26 mouse cellular contexts compared by ENCODE assay signal in the genomic region with DNA sequence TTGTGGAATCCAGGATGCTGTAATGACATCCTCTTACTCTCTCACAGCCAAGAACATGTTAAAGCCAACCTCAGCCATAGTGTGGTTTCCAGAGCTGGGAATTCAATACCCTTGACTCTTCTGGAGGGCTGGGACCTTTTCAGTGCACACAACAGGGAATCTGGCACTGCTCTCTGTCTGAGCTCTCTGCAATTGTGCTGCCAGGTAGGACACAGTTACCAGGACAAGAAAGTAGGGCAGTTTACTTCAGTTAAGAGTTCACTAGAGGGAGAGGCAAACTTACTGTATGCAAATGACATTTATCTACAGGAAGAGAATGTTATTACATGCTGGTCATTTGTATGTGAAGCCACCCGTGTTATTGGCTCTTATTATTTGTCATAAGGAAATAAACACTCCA.
DNase-seq lines count a peak whose midpoint lies in the region; ATAC-seq lines count a peak whose summit lies in the region.
"Had no signal": no experiment of that assay in that cellular context is flagged by ENCODE, and none has a peak within 500 bp of the region (broad histone marks: within the 10 kb centered on the region; RNA-seq: fewer than 3 reads in every experiment).

No protein-coding gene starts in this region.

- ATAC-seq in megakaryocyte, adult 5-6 weeks (ENCODE audit: poor library complexity, severe bottlenecking): no peak
- ATAC-seq: CD4-positive, CD25-positive, alpha-beta regulatory T cell, adult 4 months; forebrain, embryonic 13.5 days; hindbrain, embryonic 16.5 days; intestine, embryonic 15.5 days; lung, postnatal 0 days; midbrain, embryonic 15.5 days had no signal

- peak; percentile 8 for DNase-seq in cerebellum, adult 11-12 months
- no peak for DNase-seq in cerebellum, adult 8-10 months
- peak; percentile 10 for DNase-seq in gastrocnemius, postnatal 25 days
- no peak for DNase-seq in gastrocnemius, postnatal 4 days (ENCODE audit: low spot score in 2 of 2)
- DNase-seq in brain, adult 2 months (ENCODE audit: low read depth, low spot score): peak; percentile 37
- peak; percentile 5 to 19 for DNase-seq in cerebellum, postnatal 14 days
- DNase-seq: adrenal gland, adult 2 months; gastrocnemius, postnatal 36 days; heart, postnatal 14 days; kidney, adult 2 months; kidney, postnatal 4 days; layer of hippocampus, postnatal 36 days; left cerebral cortex, postnatal 4 days; liver, embryonic 13.5 days; lung, adult 18-20 months; lung, postnatal 4 days; right cerebral cortex, adult 18-20 months; thymus, adult 2 months; thymus, postnatal 36 days had no signal

Comparison
In these comparisons a context has a peak if more than half of its experiments do, and no peak if none do; other contexts are left out.
1. DNase-seq: peak in cerebellum, adult 11-12 months (single experiment), gastrocnemius, postnatal 25 days (single experiment), brain, adult 2 months (single experiment) and cerebellum, postnatal 14 days (2 of 2); none in cerebellum, adult 8-10 months (single experiment) and gastrocnemius, postnatal 4 days (0 of 2).